Mouse (Mus musculus) natural killer cell, adult 2 months (primary cell): ENCODE results near the gene Myocos.

Experiments
- DNase-seq, 2 experiments: peaks; one replicate each; pipeline ENCODE4 v3.0.0; 2022; ENCODE audit warnings: low spot score in 2 of 2

The Myocos gene

GRCm38 (mm10) chr1:162615511-162615910 lies 42.5 kb downstream of the Myocos start:
- DNase-seq, result peak; percentile 15 to 27

- no peak for DNase-seq
Observed at GRCm38 (mm10) chr1:162611191-162611590, 46.8 kb downstream of the Myocos start.

GRCm38 (mm10) chr1:162609633-162610250 lies 48.3 kb downstream of the Myocos start:
- no peak for DNase-seq

- no peak for DNase-seq
Observed at GRCm38 (mm10) chr1:162608127-162608526, 49.9 kb downstream of the Myocos start.

- no peak for DNase-seq
Observed at GRCm38 (mm10) chr1:162601288-162601687, 56.7 kb downstream of the Myocos start.

GRCm38 (mm10) chr1:162599617-162600016 lies 58.4 kb downstream of the Myocos start:
- DNase-seq, result no peak

- DNase-seq, result no peak
Observed at GRCm38 (mm10) chr1:162597379-162598102, 60.5 kb downstream of the Myocos start.
